Mouse (Mus musculus): ENCODE results near the gene Fam136a. TPM values are rescaled to one million over a fixed set of nuclear protein-coding genes. Genes with fewer than 3 reads are reported as not detected.

The Fam136a gene
- polyA plus RNA-seq, 1 experiment from 2014 or later = 99.4 TPM

GRCm38 (mm10) chr6:86419239-86419638 lies 53.8 kb downstream of the Fam136a start:
- Histone ChIP-seq H3K4me3 (ENCODE audit: low read length) (no peak overlapping the region), H3K36me3 (ENCODE audit: control insufficient read depth, insufficient read depth) (peaks cover 49% of the 10 kb centered on the region), H3K9me3 (replicated peaks; ENCODE audit: control insufficient read depth, low read length) (no peaks in the 10 kb centered on the region), H3K4me2 (ENCODE audit: low read depth, low read length) (no peak overlapping the region), H3K27me3 (ENCODE audit: control insufficient read depth, insufficient read depth, low read length) (no peaks in the 10 kb centered on the region), H3K27ac (ENCODE audit: low read length) (no peak overlapping the region), H3K4me1 (ENCODE audit: control insufficient read depth, insufficient read depth, low read length) (no peaks in the 10 kb centered on the region), H3K9ac (ENCODE audit: low read length) (no peak overlapping the region)
- no peak for ATAC-seq (replicated peaks; ENCODE audit: extremely low read depth, insufficient read depth, low FRiP score)
- WGBS = 86% methylated on average over 3 of the region's 3 CpGs

Other genes starting within 250 kb of the Fam136a start
- gene Tgfa, start 170.4 kb upstream of the Fam136a start, polyA plus RNA-seq (2015; fragmentation: Nextera tagmentation; extraction: Ambion mirVana) = 2.5 and 2.7 TPM in 2 replicates
- 246 and 255 TPM in 2 replicates for gene Snrpg, start 5.7 kb downstream of the Fam136a start, polyA plus RNA-seq (2015; fragmentation: Nextera tagmentation; extraction: Ambion mirVana)
- 55.5 and 56.6 TPM in 2 replicates for gene Pcyox1, start 31.5 kb downstream of the Fam136a start, polyA plus RNA-seq (2015; fragmentation: Nextera tagmentation; extraction: Ambion mirVana)
- 118 and 120 TPM in 2 replicates for gene Tia1, start 38.6 kb downstream of the Fam136a start, polyA plus RNA-seq (2015; fragmentation: Nextera tagmentation; extraction: Ambion mirVana)
- 0.46 and 0.47 TPM in 2 replicates for gene Gm44790, start 61.0 kb downstream of the Fam136a start, polyA plus RNA-seq (2015; fragmentation: Nextera tagmentation; extraction: Ambion mirVana)
- 18.5 and 20.1 TPM in 2 replicates for gene C87436, start 72.7 kb downstream of the Fam136a start, polyA plus RNA-seq (2015; fragmentation: Nextera tagmentation; extraction: Ambion mirVana)
- gene Pcbp1, start 160.7 kb downstream of the Fam136a start, polyA plus RNA-seq (2015; fragmentation: Nextera tagmentation; extraction: Ambion mirVana) = 149 and 264 TPM in 2 replicates